Mouse (Mus musculus): ENCODE data around the gene 2410131K14Rik. TPM values are rescaled to one million over a fixed set of nuclear protein-coding genes. Genes with fewer than 3 reads are reported as not detected.

Gene 2410131K14Rik
- 5.1 TPM for polyA plus RNA-seq (2014; fragmentation: Illumina TruSeq; extraction: RNeasy Lipid Tissue Mini Kit (QIAGEN cat#74804))

DNA sequence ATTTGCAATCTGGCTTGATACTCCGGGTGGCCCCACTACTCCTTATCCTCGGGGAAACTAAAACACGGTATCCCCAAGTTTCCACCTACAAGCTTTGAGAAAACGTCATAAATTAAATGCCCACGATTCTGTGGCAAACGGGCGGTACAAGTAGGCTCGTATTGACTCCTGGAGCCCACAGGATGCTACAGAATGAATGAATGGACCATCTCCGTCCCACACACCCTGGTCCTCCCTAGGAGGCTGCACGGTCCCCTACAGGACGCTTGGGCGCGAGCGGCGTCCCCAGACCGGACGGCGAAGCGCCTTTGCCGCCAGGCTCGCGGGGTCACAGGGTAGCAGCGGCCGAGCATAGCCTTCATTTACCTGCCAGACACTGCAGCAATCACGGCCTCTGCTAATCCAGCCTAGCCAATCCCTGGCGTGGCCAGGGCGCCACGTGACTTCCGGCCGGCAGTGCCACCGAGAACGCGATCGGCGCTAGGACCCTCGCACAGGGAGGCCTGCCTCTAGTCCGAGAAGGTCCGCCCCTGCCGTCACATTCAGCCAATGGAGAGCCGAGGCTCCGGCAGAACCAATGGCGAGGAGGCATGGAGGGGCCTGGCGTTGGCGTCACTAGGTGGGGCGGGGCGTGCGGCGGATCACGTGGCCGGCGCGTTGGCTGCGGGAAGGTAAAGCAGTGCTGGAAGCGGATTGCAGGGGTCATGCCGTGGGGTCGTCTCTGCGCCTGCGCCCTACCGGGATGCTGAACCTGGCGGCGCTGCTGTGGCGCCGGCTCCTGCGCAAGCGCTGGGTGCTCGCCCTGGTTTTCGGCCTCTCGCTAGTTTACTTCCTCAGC lies at the start of gene 2410131K14Rik, which contains the start of gene Rnft2:
Gene 2410131K14Rik (plus strand): TSS at position 622 of the 838 bp plus-strand sequence.
Gene Rnft2 (minus strand): TSS at position 511 of the 838 bp plus-strand sequence.

Other genes with a start within 250 kb of the 2410131K14Rik start
- gene Tesc, start 217.5 kb upstream of the 2410131K14Rik start, polyA plus RNA-seq (2014; fragmentation: Illumina TruSeq; extraction: RNeasy Lipid Tissue Mini Kit (QIAGEN cat#74804)), result not detected
- gene Fbxw8, start 89.8 kb upstream of the 2410131K14Rik start, polyA plus RNA-seq (2014; fragmentation: Illumina TruSeq; extraction: RNeasy Lipid Tissue Mini Kit (QIAGEN cat#74804)), result 1.3 TPM
- gene Hrk, start 80.6 kb upstream of the 2410131K14Rik start, polyA plus RNA-seq (2014; fragmentation: Illumina TruSeq; extraction: RNeasy Lipid Tissue Mini Kit (QIAGEN cat#74804)), result 0.11 TPM
- gene Rnft2, start 111 bp upstream of the 2410131K14Rik start, polyA plus RNA-seq (2014; fragmentation: Illumina TruSeq; extraction: RNeasy Lipid Tissue Mini Kit (QIAGEN cat#74804)), result not detected